Mouse (Mus musculus) G1E (cell line): Measurements from ENCODE around the gene Ncf1.

Source experiments
- CTCF ChIP-seq: IDR thresholded peaks from 2 replicates; pipeline ENCODE4 v1.5.1; 2012; ENCODE audit warnings: low read depth, low read length, inconsistent platforms, mixed read lengths
- GATA1 ChIP-seq: IDR thresholded peaks from 2 replicates; pipeline ENCODE4 v1.6.1; 2012; ENCODE audit warnings: borderline replicate concordance, low read length, inconsistent platforms, mixed read lengths

GRCm38 (mm10) chr5:134182735-134183134 lies 46.7 kb downstream of the Ncf1 start:
- TF ChIP-seq CTCF (no peak), GATA1 (no peak)
